Mouse (Mus musculus): Measurements from ENCODE around the gene Fam102b. TPM values are rescaled to one million over a fixed set of nuclear protein-coding genes. Genes with fewer than 3 reads are reported as not detected.

Fam102b gene
- polyA plus RNA-seq, 1 experiment, result 8.2 TPM

DNA sequence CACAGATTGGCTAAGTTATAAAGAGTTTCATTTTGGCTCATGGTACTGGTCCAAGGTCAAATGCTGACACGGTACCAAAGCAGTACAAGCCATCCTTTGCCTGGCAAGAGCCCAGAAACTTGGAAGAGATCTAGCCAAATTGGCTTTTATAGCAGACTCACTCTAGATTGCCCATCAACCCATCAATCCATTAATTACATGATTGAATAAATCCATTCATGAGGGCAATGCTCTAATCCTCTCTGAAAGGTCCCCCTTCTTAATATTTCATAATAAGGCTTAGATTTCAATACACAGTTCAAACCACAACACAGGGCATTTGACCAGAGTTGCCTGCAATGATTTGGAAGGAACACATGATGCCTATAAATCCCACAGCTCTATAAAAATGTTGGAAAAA lies 7.0 kb upstream of the Fam102b start:
- no peaks in the 10 kb centered on the region for H3K79me3 ChIP-seq (ENCODE audit: low read depth)
- TF ChIP-seq MAX (IDR thresholded peaks at IDR 0.05), result no peak
- TF ChIP-seq USF1 (IDR thresholded peaks at IDR 0.05; ENCODE audit: low read depth), result no peak
- TF ChIP-seq FOSL1 (IDR thresholded peaks at IDR 0.05; ENCODE audit: insufficient read depth, low read length, poor library complexity, severe bottlenecking), result no peak
- no peak for TF ChIP-seq CTCF (IDR thresholded peaks at IDR 0.05; ENCODE audit: control insufficient read depth, insufficient read depth, insufficient read length)
- no peak for TF ChIP-seq CEBPB (IDR thresholded peaks at IDR 0.05; ENCODE audit: low read depth)
- no peak for TF ChIP-seq MYOG (IDR thresholded peaks at IDR 0.05; ENCODE audit: control insufficient read depth, extremely low read depth, insufficient read length)
- TF ChIP-seq MYOD1 (IDR thresholded peaks at IDR 0.05; ENCODE audit: control insufficient read depth, insufficient read length, low read depth), result no peak

GRCm38 (mm10) chr3:109032306-109032705 lies 4.9 kb upstream of the Fam102b start:
- H3ac ChIP-seq (ENCODE audit: control insufficient read depth, insufficient read length, low read depth), result no peak overlapping the region
- H3K36me3 ChIP-seq (ENCODE audit: control insufficient read depth, insufficient read depth), result no peaks in the 10 kb centered on the region
- no peaks in the 10 kb centered on the region for H3K27me3 ChIP-seq (ENCODE audit: control insufficient read depth, insufficient read depth, insufficient read length)
- H3K79me2 ChIP-seq (ENCODE audit: control insufficient read depth, insufficient read depth), result no peaks in the 10 kb centered on the region
- no peak overlapping the region for H3K4me3 ChIP-seq (ENCODE audit: insufficient read depth, poor library complexity, severe bottlenecking)
- no peak for TF ChIP-seq CTCF (IDR thresholded peaks at IDR 0.05; ENCODE audit: control insufficient read depth, insufficient read depth, insufficient read length)
- no peak for TF ChIP-seq FOSL1 (IDR thresholded peaks at IDR 0.05; ENCODE audit: insufficient read depth, low read length, poor library complexity, severe bottlenecking)
- no peak for TF ChIP-seq MAX (IDR thresholded peaks at IDR 0.05)
- no peak for TF ChIP-seq USF1 (IDR thresholded peaks at IDR 0.05; ENCODE audit: low read depth)
- no peak for TF ChIP-seq MYOG (IDR thresholded peaks at IDR 0.05; ENCODE audit: control insufficient read depth, extremely low read depth, insufficient read length)
- TF ChIP-seq MYOD1 (IDR thresholded peaks at IDR 0.05; ENCODE audit: control insufficient read depth, insufficient read length, low read depth), result no peak
- no peak for TF ChIP-seq CEBPB (IDR thresholded peaks at IDR 0.05; ENCODE audit: low read depth)
- no peaks in the 10 kb centered on the region for H3K79me3 ChIP-seq (ENCODE audit: low read depth)

More for the DNA sequence above, 7.0 kb upstream of the Fam102b start:
- H3K79me2 ChIP-seq (ENCODE audit: control insufficient read depth, insufficient read depth), result no peaks in the 10 kb centered on the region
- no peaks in the 10 kb centered on the region for H3K27me3 ChIP-seq (ENCODE audit: control insufficient read depth, insufficient read depth, insufficient read length)
- no peaks in the 10 kb centered on the region for H3K36me3 ChIP-seq (ENCODE audit: control insufficient read depth, insufficient read depth)
- H3K4me3 ChIP-seq (ENCODE audit: insufficient read depth, poor library complexity, severe bottlenecking), result no peak overlapping the region
- no peak overlapping the region for H3ac ChIP-seq (ENCODE audit: control insufficient read depth, insufficient read length, low read depth)

- Histone ChIP-seq H3K79me2 (ENCODE audit: control insufficient read depth, insufficient read depth) (peaks cover 4% of the 10 kb centered on the region), H3K4me3 (ENCODE audit: insufficient read depth, poor library complexity, severe bottlenecking) (no peak overlapping the region), H3K27me3 (ENCODE audit: control insufficient read depth, insufficient read depth, insufficient read length) (no peaks in the 10 kb centered on the region), H3K79me3 (ENCODE audit: low read depth) (peaks cover 2% of the 10 kb centered on the region), H3K36me3 (ENCODE audit: control insufficient read depth, insufficient read depth) (no peaks in the 10 kb centered on the region), H3ac (ENCODE audit: control insufficient read depth, insufficient read length, low read depth) (no peak overlapping the region)
- no peak for TF ChIP-seq CEBPB (IDR thresholded peaks at IDR 0.05; ENCODE audit: low read depth)
- TF ChIP-seq CTCF (IDR thresholded peaks at IDR 0.05; ENCODE audit: control insufficient read depth, insufficient read depth, insufficient read length), result no peak
- TF ChIP-seq FOSL1 (IDR thresholded peaks at IDR 0.05; ENCODE audit: insufficient read depth, low read length, poor library complexity, severe bottlenecking), result no peak
- TF ChIP-seq MYOD1 (IDR thresholded peaks at IDR 0.05; ENCODE audit: control insufficient read depth, insufficient read length, low read depth), result no peak
- TF ChIP-seq MYOG (IDR thresholded peaks at IDR 0.05; ENCODE audit: control insufficient read depth, extremely low read depth, insufficient read length), result no peak
- no peak for TF ChIP-seq USF1 (IDR thresholded peaks at IDR 0.05; ENCODE audit: low read depth)
- no peak for TF ChIP-seq MAX (IDR thresholded peaks at IDR 0.05)
Measured at GRCm38 (mm10) chr3:109031626-109032025, 4.2 kb upstream of the Fam102b start.

- H3K4me3 ChIP-seq (ENCODE audit: insufficient read depth, poor library complexity, severe bottlenecking), result no peak overlapping the region
Measured at GRCm38 (mm10) chr3:109030817-109031216, 3.4 kb upstream of the Fam102b start.

DNA sequence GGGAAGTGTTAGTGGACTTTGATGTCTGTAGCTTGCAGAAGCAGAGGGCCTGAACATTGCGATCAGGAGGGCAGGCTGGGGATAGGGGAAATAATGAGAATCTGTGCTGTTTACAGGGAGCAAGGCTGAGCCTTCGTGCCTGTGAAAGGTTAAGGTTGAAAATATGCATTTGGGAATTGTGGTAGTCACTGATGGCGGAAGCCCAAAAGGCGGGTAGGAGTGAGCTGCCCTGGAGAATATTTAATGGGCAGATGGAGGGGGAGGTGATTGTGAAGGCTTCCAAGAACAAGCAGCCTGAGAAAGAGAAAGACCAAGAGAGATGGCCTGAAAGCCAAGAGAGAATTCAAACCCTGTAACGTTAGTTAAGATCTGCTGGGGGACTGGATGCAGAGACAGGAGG lies 2.3 kb upstream of the Fam102b start:
- Histone ChIP-seq H3ac (ENCODE audit: control insufficient read depth, insufficient read length, low read depth) (no peak overlapping the region), H3K36me3 (ENCODE audit: control insufficient read depth, insufficient read depth) (peaks cover 9% of the 10 kb centered on the region), H3K79me3 (ENCODE audit: low read depth) (peaks cover 11% of the 10 kb centered on the region), H3K4me3 (ENCODE audit: insufficient read depth, poor library complexity, severe bottlenecking) (no peak overlapping the region), H3K27me3 (ENCODE audit: control insufficient read depth, insufficient read depth, insufficient read length) (no peaks in the 10 kb centered on the region), H3K79me2 (ENCODE audit: control insufficient read depth, insufficient read depth) (peaks cover 23% of the 10 kb centered on the region)
- TF ChIP-seq CTCF (IDR thresholded peaks at IDR 0.05; ENCODE audit: control insufficient read depth, insufficient read depth, insufficient read length), result no peak

More at GRCm38 (mm10) chr3:109030817-109031216, 3.4 kb upstream of the Fam102b start:
- H3K79me3 ChIP-seq (ENCODE audit: low read depth), result peaks cover 4% of the 10 kb centered on the region
- H3K36me3 ChIP-seq (ENCODE audit: control insufficient read depth, insufficient read depth), result no peaks in the 10 kb centered on the region
- TF ChIP-seq FOSL1 (IDR thresholded peaks at IDR 0.05; ENCODE audit: insufficient read depth, low read length, poor library complexity, severe bottlenecking) (no peak), CEBPB (IDR thresholded peaks at IDR 0.05; ENCODE audit: low read depth) (no peak), MYOG (IDR thresholded peaks at IDR 0.05; ENCODE audit: control insufficient read depth, extremely low read depth, insufficient read length) (no peak), MYOD1 (IDR thresholded peaks at IDR 0.05; ENCODE audit: control insufficient read depth, insufficient read length, low read depth) (no peak), CTCF (IDR thresholded peaks at IDR 0.05; ENCODE audit: control insufficient read depth, insufficient read depth, insufficient read length) (no peak), MAX (IDR thresholded peaks at IDR 0.05) (no peak), USF1 (IDR thresholded peaks at IDR 0.05; ENCODE audit: low read depth) (no peak)
- no peaks in the 10 kb centered on the region for H3K27me3 ChIP-seq (ENCODE audit: control insufficient read depth, insufficient read depth, insufficient read length)
- no peak overlapping the region for H3ac ChIP-seq (ENCODE audit: control insufficient read depth, insufficient read length, low read depth)
- peaks cover 11% of the 10 kb centered on the region for H3K79me2 ChIP-seq (ENCODE audit: control insufficient read depth, insufficient read depth)

GRCm38 (mm10) chr3:109026991-109027470 lies 376 bp downstream of the Fam102b start:
- H3K79me3 ChIP-seq (ENCODE audit: low read depth), result peaks cover 11% of the 10 kb centered on the region
- H3K36me3 ChIP-seq (ENCODE audit: control insufficient read depth, insufficient read depth), result peaks cover 9% of the 10 kb centered on the region
- no peaks in the 10 kb centered on the region for H3K27me3 ChIP-seq (ENCODE audit: control insufficient read depth, insufficient read depth, insufficient read length)
- H3K79me2 ChIP-seq (ENCODE audit: control insufficient read depth, insufficient read depth), result peaks cover 38% of the 10 kb centered on the region
- peak overlapping the region; percentile 52 for H3K4me3 ChIP-seq (ENCODE audit: insufficient read depth, poor library complexity, severe bottlenecking)
- TF ChIP-seq MAX (IDR thresholded peaks at IDR 0.05) (no peak), CEBPB (IDR thresholded peaks at IDR 0.05; ENCODE audit: low read depth) (no peak), USF1 (IDR thresholded peaks at IDR 0.05; ENCODE audit: low read depth) (no peak), FOSL1 (IDR thresholded peaks at IDR 0.05; ENCODE audit: insufficient read depth, low read length, poor library complexity, severe bottlenecking) (no peak), MYOD1 (IDR thresholded peaks at IDR 0.05; ENCODE audit: control insufficient read depth, insufficient read length, low read depth) (no peak), CTCF (IDR thresholded peaks at IDR 0.05; ENCODE audit: control insufficient read depth, insufficient read depth, insufficient read length) (no peak)
- peak overlapping the region; percentile 85 for H3ac ChIP-seq (ENCODE audit: control insufficient read depth, insufficient read length, low read depth)
